Mouse (Mus musculus): ENCODE measurements around the gene Zfp428.

The Zfp428 gene

GRCm38 (mm10) chr7:24506838-24507725 lies at the start of gene Zfp428:
Zfp428 (plus strand) TSS chr7:24507006.
- peak; percentile 77 for DNase-seq (ENCODE audit: low spot score)

- DNase-seq (ENCODE audit: low spot score), result no peak
These were observed 49.0 kb upstream of the Zfp428 start for GRCm38 (mm10) chr7:24457726-24458370.

GRCm38 (mm10) chr7:24459440-24459839 lies 47.4 kb upstream of the Zfp428 start:
- no peak for DNase-seq (ENCODE audit: low spot score)

GRCm38 (mm10) chr7:24459843-24460242 lies 47.0 kb upstream of the Zfp428 start:
- DNase-seq (ENCODE audit: low spot score), result no peak

- DNase-seq (ENCODE audit: low spot score), result no peak
These were observed 45.3 kb upstream of the Zfp428 start for GRCm38 (mm10) chr7:24461376-24462051.

- DNase-seq (ENCODE audit: low spot score), result no peak
These were observed 44.2 kb upstream of the Zfp428 start, which contains the start of gene Plaur for GRCm38 (mm10) chr7:24462388-24463319. Plaur (plus strand) TSS chr7:24462484.

GRCm38 (mm10) chr7:24466835-24467234 lies 40.0 kb upstream of the Zfp428 start:
- no peak for DNase-seq (ENCODE audit: low spot score)

GRCm38 (mm10) chr7:24467886-24468285 lies 38.9 kb upstream of the Zfp428 start:
- no peak for DNase-seq (ENCODE audit: low spot score)

- DNase-seq (ENCODE audit: low spot score), result no peak
These were observed 37.7 kb upstream of the Zfp428 start for GRCm38 (mm10) chr7:24469126-24469525.

GRCm38 (mm10) chr7:24470356-24470755 lies 36.5 kb upstream of the Zfp428 start:
- DNase-seq (ENCODE audit: low spot score), result no peak

GRCm38 (mm10) chr7:24472442-24472841 lies 34.4 kb upstream of the Zfp428 start:
- no peak for DNase-seq (ENCODE audit: low spot score)

- DNase-seq (ENCODE audit: low spot score), result no peak
These were observed 33.9 kb upstream of the Zfp428 start for GRCm38 (mm10) chr7:24472937-24473336.

- peak; percentile 73 for DNase-seq (ENCODE audit: low spot score)
These were observed 32.8 kb upstream of the Zfp428 start for GRCm38 (mm10) chr7:24473913-24474529.

GRCm38 (mm10) chr7:24474811-24475506 lies 31.8 kb upstream of the Zfp428 start:
- DNase-seq (ENCODE audit: low spot score), result peak; percentile 70

GRCm38 (mm10) chr7:24476338-24476737 lies 30.5 kb upstream of the Zfp428 start:
- no peak for DNase-seq (ENCODE audit: low spot score)

- no peak for DNase-seq (ENCODE audit: low spot score)
These were observed 29.9 kb upstream of the Zfp428 start for GRCm38 (mm10) chr7:24476856-24477255.

- DNase-seq (ENCODE audit: low spot score), result no peak
These were observed 27.9 kb upstream of the Zfp428 start for GRCm38 (mm10) chr7:24478911-24479310.

GRCm38 (mm10) chr7:24479685-24480084 lies 27.1 kb upstream of the Zfp428 start:
- DNase-seq (ENCODE audit: low spot score), result no peak

- peak; percentile 55 for DNase-seq (ENCODE audit: low spot score)
These were observed 26.5 kb upstream of the Zfp428 start for GRCm38 (mm10) chr7:24480121-24480941.

Data from layer of hippocampus, adult 11-12 months (tissue).